Mouse (Mus musculus) G1E (cell line): ENCODE measurements at regions not wholly inside any gene's neighbourhood (a gene's known extent, or its start where the extent isn't known, plus 50 kb on each side); places are given as distances from the start of the nearest gene placed in this dataset.

Experiments
- ATAC-seq: 2 replicates; pipeline ENCODE4 v1.8.0; 2016; ENCODE audit warnings: mild to moderate bottlenecking; ENCODE audit not compliant: insufficient number of reproducible peaks, poor library complexity, low FRiP score, severe bottlenecking; ENCODE audit errors: extremely low read depth
- DNase-seq: peaks from one replicate; pipeline ENCODE4 v3.0.0; 2012; ENCODE audit warnings: low spot score
- H3K27me3 ChIP-seq: 2 replicates; pipeline ENCODE4 v1.6.1; 2012; ENCODE audit warnings: mild to moderate bottlenecking, low read length, inconsistent platforms; ENCODE audit not compliant: insufficient read depth
- H3K36me3 ChIP-seq: replicated peaks from 2 replicates; pipeline ENCODE3; 2012; ENCODE audit warnings: mild to moderate bottlenecking, inconsistent platforms
- H3K4me1 ChIP-seq: 2 replicates; pipeline ENCODE4 v1.6.1; 2012; ENCODE audit warnings: low read depth, low read length, inconsistent platforms, mixed read lengths; ENCODE audit not compliant: insufficient read depth
- H3K4me3 ChIP-seq: 2 replicates; pipeline ENCODE4 v1.5.1; 2012; ENCODE audit warnings: low read depth, mild to moderate bottlenecking, inconsistent platforms, low read length, moderate library complexity, mixed read lengths
- H3K9me3 ChIP-seq: replicated peaks from 2 replicates; pipeline ENCODE4 v1.6.1; 2012; ENCODE audit warnings: inconsistent platforms
- CTCF ChIP-seq: IDR thresholded peaks from 2 replicates; pipeline ENCODE4 v1.5.1; 2012; ENCODE audit warnings: low read depth, low read length, inconsistent platforms, mixed read lengths
- GATA1 ChIP-seq: IDR thresholded peaks from 2 replicates; pipeline ENCODE4 v1.6.1; 2012; ENCODE audit warnings: borderline replicate concordance, low read length, inconsistent platforms, mixed read lengths
- GATA2 ChIP-seq: IDR thresholded peaks from 2 replicates; pipeline ENCODE4 v1.6.1; 2012; ENCODE audit warnings: low read depth, low read length, inconsistent platforms, borderline replicate concordance
- POLR2AphosphoS5 ChIP-seq: IDR thresholded peaks from 2 replicates; pipeline ENCODE4 v1.6.1; 2012; ENCODE audit warnings: low read depth, low read length, inconsistent platforms; ENCODE audit not compliant: insufficient replicate concordance
- TAL1 ChIP-seq: conservative IDR thresholded peaks from 2 replicates; pipeline ENCODE4 v1.6.1; 2012; ENCODE audit warnings: low read depth, low read length, inconsistent platforms, mixed read lengths

GRCm38 (mm10) chr6:93353353-93354125 lies 410.2 kb upstream of the Adamts9 start:
- TF ChIP-seq TAL1 (no peak), CTCF (no peak), POLR2AphosphoS5 (no peak), GATA1 (no peak), GATA2 (no peak)
- H3K27me3 ChIP-seq, result no peaks in the 10 kb centered on the region
- H3K4me3 ChIP-seq, result no peak overlapping the region
- H3K36me3 ChIP-seq, result no peaks in the 10 kb centered on the region
- DNase-seq (no peak), ATAC-seq (no peak)
- no peaks in the 10 kb centered on the region; the same call in 1 of the 2 replicates for H3K9me3 ChIP-seq
- H3K4me1 ChIP-seq, result no peaks in the 10 kb centered on the region

- no peak for DNase-seq
- Histone ChIP-seq H3K4me1 (no peaks in the 10 kb centered on the region), H3K36me3 (no peaks in the 10 kb centered on the region), H3K4me3 (no peak overlapping the region), H3K27me3 (no peaks in the 10 kb centered on the region), H3K9me3 (no peaks in the 10 kb centered on the region)
- TF ChIP-seq TAL1 (no peak), CTCF (no peak), GATA2 (no peak), POLR2AphosphoS5 (no peak), GATA1 (no peak)
- ATAC-seq, result no peak
These were observed 406.8 kb upstream of the Adamts9 start for GRCm38 (mm10) chr6:93349936-93350700.

- no peak overlapping the region for H3K4me3 ChIP-seq
- H3K36me3 ChIP-seq, result no peaks in the 10 kb centered on the region
- no peak for TF ChIP-seq TAL1
- no peak for TF ChIP-seq GATA2
- DNase-seq (no peak), ATAC-seq (no peak)
- H3K9me3 ChIP-seq, result no peaks in the 10 kb centered on the region
- no peaks in the 10 kb centered on the region for H3K4me1 ChIP-seq
- H3K27me3 ChIP-seq, result no peaks in the 10 kb centered on the region
These were observed 404.8 kb upstream of the Adamts9 start for GRCm38 (mm10) chr6:93348141-93348540.

GRCm38 (mm10) chr6:93328683-93329082 lies 385.4 kb upstream of the Adamts9 start:
- no peaks in the 10 kb centered on the region for H3K27me3 ChIP-seq
- TF ChIP-seq GATA2, result no peak
- no peak for TF ChIP-seq TAL1
- no peak for TF ChIP-seq CTCF
- TF ChIP-seq GATA1, result no peak
- no peak for TF ChIP-seq POLR2AphosphoS5
- no peaks in the 10 kb centered on the region for H3K9me3 ChIP-seq
- ATAC-seq, result no peak
- H3K4me1 ChIP-seq, result no peaks in the 10 kb centered on the region
- no peak for DNase-seq
- H3K36me3 ChIP-seq, result no peaks in the 10 kb centered on the region
- H3K4me3 ChIP-seq, result no peak overlapping the region

- Histone ChIP-seq H3K36me3 (no peaks in the 10 kb centered on the region), H3K4me3 (no peak overlapping the region), H3K4me1 (no peaks in the 10 kb centered on the region), H3K27me3 (no peaks in the 10 kb centered on the region), H3K9me3 (no peaks in the 10 kb centered on the region)
- TF ChIP-seq POLR2AphosphoS5, result no peak
- no peak for TF ChIP-seq TAL1
- no peak for TF ChIP-seq GATA1
- TF ChIP-seq GATA2, result no peak
- no peak for TF ChIP-seq CTCF
- ATAC-seq (no peak), DNase-seq (no peak)
These were observed 384.6 kb upstream of the Adamts9 start for GRCm38 (mm10) chr6:93327930-93328329.

- ATAC-seq, result no peak
- DNase-seq, result no peak
- H3K4me1 ChIP-seq, result no peaks in the 10 kb centered on the region
- H3K27me3 ChIP-seq, result no peaks in the 10 kb centered on the region
- TF ChIP-seq TAL1, result no peak
- TF ChIP-seq POLR2AphosphoS5, result no peak
- H3K36me3 ChIP-seq, result no peaks in the 10 kb centered on the region
- no peak overlapping the region for H3K4me3 ChIP-seq
- no peaks in the 10 kb centered on the region for H3K9me3 ChIP-seq
These were observed 380.6 kb upstream of the Adamts9 start for GRCm38 (mm10) chr6:93323881-93324280.
